Mouse (Mus musculus): Measurements from ENCODE around the gene Prr19.

DNA sequence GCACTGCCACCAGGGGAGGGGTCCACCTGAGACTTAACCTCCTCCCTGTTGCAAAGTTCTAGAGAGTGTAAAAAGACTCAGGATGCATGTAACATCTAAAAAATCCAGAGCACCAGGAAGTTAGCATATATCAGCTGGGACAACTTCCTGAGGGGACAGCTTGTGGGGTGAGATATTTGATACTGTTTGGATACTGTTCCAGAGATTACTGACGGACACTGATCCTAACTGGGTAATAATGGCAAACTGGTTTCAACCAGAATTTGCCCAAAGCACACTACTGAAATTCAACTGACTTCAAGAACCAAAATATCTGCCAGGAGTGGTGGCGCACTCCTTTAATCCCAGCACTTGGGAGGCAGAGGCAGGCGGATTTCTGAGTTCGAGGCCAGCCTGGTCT, 6.7 kb upstream of the Prr19 start:
- no peak for TF ChIP-seq CTCF (IDR thresholded peaks at IDR 0.05; ENCODE audit: low read depth, low read length)
- no peak for TF ChIP-seq POLR2A (IDR thresholded peaks at IDR 0.05; ENCODE audit: borderline replicate concordance, low read depth, low read length)
